Mouse (Mus musculus) layer of hippocampus, postnatal 14 days (tissue): ENCODE measurements around the gene Dnttip2. TPM values are rescaled to one million over a fixed set of nuclear protein-coding genes. Genes with fewer than 3 reads are reported as not detected.

Source experiments
- DNase-seq, 2 experiments: peaks; one replicate each; pipeline ENCODE4 v3.0.0; 2021 to 2022; ENCODE audit warnings: low spot score in 2 of 2, mixed read lengths in 1 of 2
- microRNA-seq, 2 experiments: library from miRNA; unstranded; fragments of <30 nt; microRNA quantifications; one replicate each; pipeline ENCODE4 v1.2.0; 2021
- total RNA-seq, 2 experiments: library from RNA; stranded (reverse); gene quantifications; 2 replicates each; pipeline ENCODE4 v1.2.3; 2021

The Dnttip2 gene
- total RNA-seq, 2 experiments from 2014 or later = 24.3 to 30.0 TPM

- no peak for DNase-seq
Observed at GRCm38 (mm10) chr3:122322226-122322625, 48.0 kb downstream of the Dnttip2 start.

- no peak for DNase-seq
Observed at GRCm38 (mm10) chr3:122323841-122324240, 49.7 kb downstream of the Dnttip2 start.

- DNase-seq = no peak
Observed at GRCm38 (mm10) chr3:122324528-122324927, 50.3 kb downstream of the Dnttip2 start.

GRCm38 (mm10) chr3:122330484-122330883 lies 56.3 kb downstream of the Dnttip2 start:
- DNase-seq = no peak

- no peak for DNase-seq
Observed at GRCm38 (mm10) chr3:122333493-122333892, 59.3 kb downstream of the Dnttip2 start.

GRCm38 (mm10) chr3:122333902-122334301 lies 59.7 kb downstream of the Dnttip2 start:
- DNase-seq = no peak

GRCm38 (mm10) chr3:122334375-122334774 lies 60.2 kb downstream of the Dnttip2 start:
- DNase-seq = no peak

Small RNAs within 50 kb of the gene (microRNA-seq; reads per million reads assigned to microRNA genes)
- gene Gm22903 (0 reads per million in 2 experiments), gene Mir760 (2,414 to 3,264 reads per million in 2 experiments)

Other genes starting within 250 kb of the Dnttip2 start
- 1 to 10 TPM; 2.6 to 6.6 TPM for gene Abca4, start 229.9 kb upstream of the Dnttip2 start, total RNA-seq
- 10 to 100 TPM; 56.9 to 58.0 TPM for gene Gclm, start 28.8 kb upstream of the Dnttip2 start, total RNA-seq
- 10 to 100 TPM; 10.3 to 11.0 TPM for gene Bcar3, start 19.7 kb downstream of the Dnttip2 start, total RNA-seq